Mouse (Mus musculus): ENCODE data around the gene Pcgf2.

DNA sequence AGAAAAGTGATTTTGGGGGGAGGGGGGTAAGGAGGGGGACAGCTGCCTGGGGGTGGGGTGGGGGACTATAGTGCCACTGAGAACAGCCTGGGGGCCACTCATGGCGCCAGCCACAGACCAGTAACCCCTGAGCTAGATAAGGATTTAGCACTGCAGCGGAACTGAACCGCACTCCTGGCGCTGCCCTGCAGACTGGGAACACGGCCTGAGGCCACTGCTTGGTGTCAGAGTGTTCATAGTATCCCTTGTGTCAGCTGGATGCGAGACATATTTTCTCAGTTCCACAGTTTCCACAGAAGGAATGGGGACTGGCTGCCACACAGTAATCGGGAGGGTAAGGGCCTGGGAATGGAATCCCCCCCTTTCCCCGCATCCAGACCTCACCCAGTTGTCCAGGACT is 15.7 kb upstream of the Pcgf2 start:
- TF ChIP-seq CTCF (IDR thresholded peaks at IDR 0.05; ENCODE audit: borderline replicate concordance, extremely low read depth, insufficient read depth, insufficient read length) (no peak), POLR2A (IDR thresholded peaks at IDR 0.05; ENCODE audit: borderline replicate concordance, extremely low read depth, insufficient read depth, insufficient read length, poor library complexity, severe bottlenecking) (no peak)
